Mouse (Mus musculus) colon, adult 2 months (tissue): Measurements from ENCODE around the gene Gtf2e1. TPM values are rescaled to one million over a fixed set of nuclear protein-coding genes. Genes with fewer than 3 reads are reported as not detected.

Source experiments
- polyA plus RNA-seq: library from polyadenylated mRNA; depleted of rRNA; stranded (reverse); fragments of >200 nt; gene quantifications from 2 replicates; pipeline ENCODE4 v1.2.3, GENCODE M21; 2012; rRNA removed

Gene Gtf2e1
- 2.5 and 2.9 TPM in 2 replicates for polyA plus RNA-seq

DNA sequence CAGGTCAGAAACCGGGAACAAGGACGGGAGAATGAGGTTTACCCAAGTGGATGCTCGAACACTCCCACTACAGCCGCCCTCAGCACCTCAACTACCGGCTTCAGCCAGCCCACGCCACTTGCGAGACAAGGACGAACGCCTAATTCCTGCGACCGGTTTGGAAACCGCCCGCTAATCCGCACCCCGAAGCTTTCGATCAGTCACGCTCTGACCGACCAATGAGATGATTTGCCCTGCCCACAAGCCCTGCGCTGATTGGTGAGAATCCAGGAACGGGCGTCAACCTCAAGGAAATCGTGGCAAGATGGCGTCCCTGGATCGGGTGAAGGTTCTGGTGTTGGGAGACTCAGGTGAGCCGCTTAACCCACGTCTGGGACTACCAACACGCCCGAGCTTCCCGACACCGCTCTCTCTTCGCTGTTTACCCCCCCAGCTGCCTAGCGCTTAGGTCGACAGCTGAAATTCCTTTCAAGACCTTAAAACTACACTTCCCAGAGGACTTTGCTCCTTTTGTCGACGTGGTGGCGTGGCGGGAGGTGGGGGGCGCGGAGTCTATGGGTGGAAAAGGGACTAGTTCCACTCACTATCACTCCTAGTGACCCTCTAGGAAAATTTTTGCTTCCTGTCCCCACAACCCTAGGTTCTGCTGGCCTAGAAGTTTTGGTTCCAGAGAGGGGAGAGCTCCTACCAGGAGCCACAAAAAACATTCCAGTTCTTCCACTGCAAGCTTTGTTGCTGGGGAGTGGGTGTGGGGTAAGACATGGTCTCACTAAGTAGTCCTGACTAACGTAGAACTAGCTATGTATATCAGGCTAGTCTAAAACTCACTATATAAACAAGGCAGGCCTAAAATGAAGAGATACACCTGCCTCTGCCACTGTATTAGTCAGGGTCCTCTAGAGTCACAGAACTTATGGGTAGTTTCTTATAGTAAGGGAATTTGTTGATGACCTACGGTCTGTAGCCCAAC lies at the start of gene Gtf2e1, which contains the start of gene Rabl3:
Gene Gtf2e1, minus strand, starts transcription at position 179 of the 970 bp plus-strand sequence.
Gene Rabl3, plus strand, starts transcription at position 275 of the 970 bp plus-strand sequence.

DNA sequence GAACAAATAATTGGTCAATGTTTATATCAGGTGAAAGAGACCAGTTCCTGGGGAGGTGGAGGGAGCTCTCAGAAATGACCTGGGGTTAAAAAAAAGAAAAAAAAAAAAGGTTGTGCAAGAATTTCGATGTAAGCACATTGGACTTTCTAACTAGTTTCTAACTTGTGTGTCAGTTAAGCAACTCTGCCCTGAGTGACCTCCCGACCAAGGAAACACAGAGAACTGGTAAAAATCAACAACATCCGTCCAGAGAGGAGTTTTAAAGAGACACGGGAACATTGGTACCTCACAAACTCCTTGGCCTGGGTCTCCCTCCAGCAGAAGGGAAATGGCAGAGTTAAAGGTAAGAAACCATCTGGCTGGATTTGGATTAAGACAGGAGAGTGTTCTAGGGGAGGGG lies 40.4 kb upstream of the Gtf2e1 start, which contains the start of gene Hgd:
Gene Hgd, plus strand, starts transcription at position 160 of the 400 bp plus-strand sequence.

Other genes with a start within 250 kb of the Gtf2e1 start
- 0.15 TPM in 1 of 2 replicates, not detected in the other for gene Stxbp5l, start 154.8 kb downstream of the Gtf2e1 start, polyA plus RNA-seq
- 1.3 and 2.0 TPM in 2 replicates for gene Rabl3, start 96 bp upstream of the Gtf2e1 start, polyA plus RNA-seq
- gene Hgd, start 40.4 kb upstream of the Gtf2e1 start, polyA plus RNA-seq: 0.08 TPM in 1 of 2 replicates, not detected in the other
- 71.7 and 101 TPM in 2 replicates for gene Ndufb4, start 114.7 kb upstream of the Gtf2e1 start, polyA plus RNA-seq
- 28.4 and 29.4 TPM in 2 replicates for gene Fstl1, start 237.1 kb upstream of the Gtf2e1 start, polyA plus RNA-seq